Mouse (Mus musculus) erythroblast, embryonic 14.5 days (primary cell): ENCODE measurements around the gene Acsl1. TPM values are rescaled to one million over a fixed set of nuclear protein-coding genes. Genes with fewer than 3 reads are reported as not detected.

Experiments
- H3K27me3 ChIP-seq: 2 replicates; pipeline ENCODE4 v1.6.1; 2012; ENCODE audit warnings: inconsistent platforms; ENCODE audit not compliant: control insufficient read depth
- H3K36me3 ChIP-seq: 2 replicates; pipeline ENCODE4 v1.6.1; 2012; ENCODE audit warnings: mild to moderate bottlenecking, inconsistent platforms; ENCODE audit not compliant: control insufficient read depth
- H3K4me1 ChIP-seq: 2 replicates; pipeline ENCODE4 v1.6.1; 2012; ENCODE audit warnings: inconsistent platforms; ENCODE audit not compliant: control insufficient read depth
- H3K4me3 ChIP-seq: replicated peaks from 2 replicates; pipeline ENCODE3; 2012; ENCODE audit warnings: moderate library complexity, mild to moderate bottlenecking, inconsistent platforms
- H3K9me3 ChIP-seq: 2 replicates; pipeline ENCODE4 v1.6.1; 2012; ENCODE audit warnings: low read length, inconsistent platforms, mixed read lengths; ENCODE audit not compliant: control insufficient read depth
- GATA1 ChIP-seq: IDR thresholded peaks from 2 replicates; pipeline ENCODE4 v1.6.1; 2012; ENCODE audit warnings: low read length, inconsistent platforms, mixed read lengths
- TAL1 ChIP-seq: IDR thresholded peaks from 3 replicates; pipeline ENCODE4 v1.6.1; 2012; ENCODE audit warnings: low read length, inconsistent platforms, mixed read lengths
- polyA plus RNA-seq: library from polyadenylated mRNA; stranded (reverse); fragments of >175 nt; gene quantifications from 2 replicates; pipeline ENCODE4 v1.2.3, GENCODE M21; 2012

The Acsl1 gene
- polyA plus RNA-seq, 1 experiment, result 2.0 TPM

DNA sequence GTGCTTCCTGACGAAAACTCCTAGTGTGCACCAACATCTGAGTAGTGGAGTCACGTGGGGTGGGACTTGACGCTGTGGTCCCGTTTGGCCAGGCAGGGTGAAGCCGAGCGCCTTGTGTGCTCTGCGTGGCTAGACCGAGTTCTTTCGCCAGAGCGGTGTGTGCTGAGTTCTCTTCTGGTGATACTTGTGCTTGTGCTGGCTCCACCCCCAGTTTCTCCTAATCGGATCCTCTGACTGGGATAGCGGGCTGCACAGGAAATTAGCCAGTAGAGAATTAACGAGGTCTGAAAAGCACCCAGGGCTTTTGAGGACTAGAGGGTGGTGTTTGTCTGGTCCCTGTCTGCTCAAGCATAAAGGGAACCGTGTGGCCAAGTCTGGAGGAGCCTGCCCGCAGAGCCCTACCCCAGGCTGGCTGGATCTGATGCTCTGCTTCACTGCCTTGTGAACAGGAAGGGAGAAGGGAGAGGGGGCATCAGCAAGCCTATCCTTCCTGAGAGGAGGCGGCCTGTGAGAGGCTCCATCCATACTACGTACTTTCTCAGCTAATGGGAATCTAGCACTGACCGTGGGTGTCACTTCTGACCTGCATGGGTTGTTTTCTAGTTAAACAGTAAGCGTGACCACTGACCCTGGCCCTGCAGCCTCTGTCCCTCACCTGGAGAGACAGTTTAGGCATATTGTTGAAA is 28.7 kb downstream of the Acsl1 start:
- TF ChIP-seq TAL1, result no peak
- no peak for TF ChIP-seq GATA1
- no peak overlapping the region for H3K4me3 ChIP-seq
- H3K4me1 ChIP-seq, result peaks cover 59% of the 10 kb centered on the region
- H3K9me3 ChIP-seq, result no peaks in the 10 kb centered on the region
- H3K27me3 ChIP-seq, result no peaks in the 10 kb centered on the region
- H3K36me3 ChIP-seq, result peaks cover 82% of the 10 kb centered on the region

GRCm38 (mm10) chr8:46502333-46503071 is 31.7 kb downstream of the Acsl1 start:
- TF ChIP-seq GATA1 (no peak), TAL1 (no peak)
- H3K27me3 ChIP-seq, result no peaks in the 10 kb centered on the region
- peaks cover 33% of the 10 kb centered on the region for H3K4me1 ChIP-seq
- H3K4me3 ChIP-seq, result no peak overlapping the region
- no peaks in the 10 kb centered on the region for H3K9me3 ChIP-seq
- H3K36me3 ChIP-seq, result peaks cover 83% of the 10 kb centered on the region

- Histone ChIP-seq H3K36me3 (peaks cover 83% of the 10 kb centered on the region), H3K27me3 (no peaks in the 10 kb centered on the region), H3K4me3 (no peak overlapping the region), H3K9me3 (no peaks in the 10 kb centered on the region), H3K4me1 (peaks cover 26% of the 10 kb centered on the region)
- TF ChIP-seq TAL1, result no peak
- TF ChIP-seq GATA1, result no peak
Observed at GRCm38 (mm10) chr8:46503072-46503695, 32.3 kb downstream of the Acsl1 start.

DNA sequence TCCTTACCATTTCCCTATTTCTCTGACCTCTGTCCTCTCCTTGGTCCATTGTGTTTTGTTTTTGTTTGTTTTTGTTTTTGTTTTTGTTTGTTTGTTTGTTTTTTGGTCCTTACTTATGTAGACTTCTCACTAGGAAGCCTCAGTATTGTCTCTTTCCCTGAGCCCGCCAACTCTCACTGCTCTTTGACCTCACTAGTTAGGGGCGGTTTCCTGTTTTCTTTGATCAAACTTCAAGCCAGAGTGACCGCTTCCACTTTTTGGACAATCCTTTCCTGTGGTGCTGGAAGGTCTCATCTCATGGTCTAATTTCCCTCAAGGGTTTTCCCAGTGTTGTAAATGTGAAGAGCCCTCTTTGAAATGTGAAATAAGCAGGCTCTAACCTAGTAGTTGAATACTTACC is 33.4 kb downstream of the Acsl1 start:
- peaks cover 19% of the 10 kb centered on the region for H3K4me1 ChIP-seq
- H3K36me3 ChIP-seq, result peaks cover 89% of the 10 kb centered on the region
- no peaks in the 10 kb centered on the region for H3K27me3 ChIP-seq
- no peak overlapping the region for H3K4me3 ChIP-seq
- H3K9me3 ChIP-seq, result no peaks in the 10 kb centered on the region
- no peak for TF ChIP-seq TAL1
- no peak for TF ChIP-seq GATA1

DNA sequence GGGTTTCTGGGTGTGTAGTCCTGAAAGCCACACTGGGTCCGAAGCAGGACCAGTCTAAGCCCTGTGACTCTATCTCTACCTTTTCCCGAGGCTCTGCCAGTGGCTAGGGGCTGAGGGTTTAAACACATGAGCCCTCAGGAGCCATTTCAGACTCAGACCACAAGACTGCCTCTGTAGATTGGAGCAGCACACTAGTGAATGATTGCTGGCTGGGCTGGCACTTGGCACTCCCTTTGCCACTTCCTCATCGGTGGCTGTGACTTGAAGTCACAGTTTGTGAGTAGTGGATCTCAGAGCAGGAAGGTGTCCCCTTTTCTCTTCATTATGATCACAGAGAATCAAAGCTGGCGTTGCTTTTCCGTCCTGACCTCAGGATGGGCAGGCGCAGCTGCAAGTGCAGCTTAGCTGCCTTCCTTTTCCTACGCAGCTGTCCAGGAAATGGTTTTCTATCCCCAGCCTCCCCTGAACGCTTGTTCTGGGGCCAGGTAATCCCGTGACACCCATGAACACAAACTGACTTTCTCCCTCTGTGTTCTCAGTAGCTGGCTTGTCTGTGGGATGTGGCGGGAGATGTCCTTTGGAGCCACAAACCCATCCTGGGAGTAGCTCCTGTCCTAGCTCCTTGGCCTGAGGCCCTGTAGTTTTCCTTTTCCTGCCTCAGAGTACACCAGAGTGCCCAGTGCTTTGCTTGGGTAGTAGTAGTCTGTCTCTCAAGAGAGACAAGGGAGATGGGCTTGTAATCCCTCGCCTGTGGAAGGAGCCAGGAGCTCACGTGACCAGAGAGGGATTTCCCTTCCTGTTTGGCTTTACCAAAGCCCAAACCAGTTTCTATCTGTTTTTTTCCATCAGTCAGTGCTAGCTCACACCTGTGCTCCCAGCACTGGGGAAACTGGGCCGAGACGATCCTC is 37.9 kb downstream of the Acsl1 start:
- Histone ChIP-seq H3K36me3 (peaks cover 88% of the 10 kb centered on the region), H3K27me3 (no peaks in the 10 kb centered on the region), H3K4me3 (no peak overlapping the region), H3K4me1 (peaks cover 12% of the 10 kb centered on the region), H3K9me3 (no peaks in the 10 kb centered on the region)
- TF ChIP-seq GATA1, result no peak
- no peak for TF ChIP-seq TAL1

- TF ChIP-seq GATA1 (no peak), TAL1 (no peak)
- peaks cover 10% of the 10 kb centered on the region for H3K4me1 ChIP-seq
- no peak overlapping the region for H3K4me3 ChIP-seq
- no peaks in the 10 kb centered on the region for H3K27me3 ChIP-seq
- H3K9me3 ChIP-seq, result no peaks in the 10 kb centered on the region
- H3K36me3 ChIP-seq, result peaks cover 92% of the 10 kb centered on the region
Observed at GRCm38 (mm10) chr8:46509474-46509873, 38.6 kb downstream of the Acsl1 start.

GRCm38 (mm10) chr8:46511336-46511735 is 40.5 kb downstream of the Acsl1 start:
- TF ChIP-seq TAL1, result no peak
- no peak for TF ChIP-seq GATA1
- Histone ChIP-seq H3K36me3 (peaks cover 91% of the 10 kb centered on the region), H3K4me3 (no peak overlapping the region), H3K9me3 (no peaks in the 10 kb centered on the region), H3K4me1 (peaks cover 10% of the 10 kb centered on the region), H3K27me3 (no peaks in the 10 kb centered on the region)

- TF ChIP-seq TAL1 (no peak), GATA1 (no peak)
- no peaks in the 10 kb centered on the region for H3K9me3 ChIP-seq
- peaks cover 90% of the 10 kb centered on the region for H3K36me3 ChIP-seq
- H3K27me3 ChIP-seq, result no peaks in the 10 kb centered on the region
- H3K4me3 ChIP-seq, result no peak overlapping the region
- H3K4me1 ChIP-seq, result peaks cover 10% of the 10 kb centered on the region
Observed at GRCm38 (mm10) chr8:46512538-46512937, 41.7 kb downstream of the Acsl1 start.

DNA sequence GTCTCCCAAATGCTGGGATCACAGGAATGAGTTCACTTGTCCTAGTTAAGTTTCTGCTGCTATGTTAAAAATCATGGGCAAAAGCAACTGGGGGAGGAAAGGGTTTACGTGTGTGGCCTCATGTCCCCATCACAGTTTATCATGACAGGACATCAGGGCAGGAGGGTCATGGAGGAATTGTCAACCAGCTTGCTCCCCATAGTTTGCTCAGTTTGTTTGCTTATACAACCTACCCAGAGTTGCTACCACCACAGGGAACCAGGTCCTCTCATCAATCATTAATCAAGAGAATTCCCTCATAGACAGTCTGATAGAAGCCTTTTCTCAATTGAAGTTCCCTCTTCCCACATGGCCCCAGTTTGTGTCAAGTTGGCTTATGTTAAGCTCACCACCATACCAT is 43.2 kb downstream of the Acsl1 start:
- peaks cover 89% of the 10 kb centered on the region for H3K36me3 ChIP-seq
- peaks cover 10% of the 10 kb centered on the region for H3K4me1 ChIP-seq
- H3K9me3 ChIP-seq, result no peaks in the 10 kb centered on the region
- TF ChIP-seq GATA1 (no peak), TAL1 (no peak)
- no peak overlapping the region for H3K4me3 ChIP-seq
- no peaks in the 10 kb centered on the region for H3K27me3 ChIP-seq
